Mouse (Mus musculus) liver, embryonic 14.5 days (tissue): ENCODE measurements around the gene Naglu.

Experiments used
- CTCF ChIP-seq: IDR thresholded peaks from 2 replicates; pipeline ENCODE4 v1.5.1; 2016; ENCODE audit warnings: antibody characterized with exemption, low read depth, control low read depth
- EP300 ChIP-seq: IDR thresholded peaks from 2 replicates; pipeline ENCODE4 v1.6.1; 2016; ENCODE audit warnings: antibody characterized with exemption, low read depth

- no peak for TF ChIP-seq CTCF
- TF ChIP-seq EP300, result no peak
Measured at GRCm38 (mm10) chr11:101112186-101112585, 42.4 kb downstream of the Naglu start.
